Mouse (Mus musculus) splenic B cell, adult 2 months (primary cell): ENCODE results near the gene Lefty1.
"Not testable (repeated sequence)": the region's sequence is repeated elsewhere in the genome, so short reads cannot be mapped to it uniquely, and the experiment has no call there.

Experiments used
- DNase-seq: peaks from one replicate; pipeline ENCODE4 v3.0.0-alpha.2; 2011; ENCODE audit warnings: low read depth, low spot score
- H3K27me3 ChIP-seq: 2 replicates; pipeline ENCODE4 v1.6.1; 2012; ENCODE audit warnings: mild to moderate bottlenecking, low read length, moderate library complexity, mixed read lengths; ENCODE audit not compliant: control insufficient read depth, poor library complexity, insufficient read depth, severe bottlenecking
- H3K36me3 ChIP-seq: 2 replicates; pipeline ENCODE4 v1.6.1; 2012; ENCODE audit warnings: mild to moderate bottlenecking, low read length, moderate library complexity, mixed read lengths; ENCODE audit not compliant: control insufficient read depth, poor library complexity, insufficient read depth, severe bottlenecking

Lefty1 gene

DNA sequence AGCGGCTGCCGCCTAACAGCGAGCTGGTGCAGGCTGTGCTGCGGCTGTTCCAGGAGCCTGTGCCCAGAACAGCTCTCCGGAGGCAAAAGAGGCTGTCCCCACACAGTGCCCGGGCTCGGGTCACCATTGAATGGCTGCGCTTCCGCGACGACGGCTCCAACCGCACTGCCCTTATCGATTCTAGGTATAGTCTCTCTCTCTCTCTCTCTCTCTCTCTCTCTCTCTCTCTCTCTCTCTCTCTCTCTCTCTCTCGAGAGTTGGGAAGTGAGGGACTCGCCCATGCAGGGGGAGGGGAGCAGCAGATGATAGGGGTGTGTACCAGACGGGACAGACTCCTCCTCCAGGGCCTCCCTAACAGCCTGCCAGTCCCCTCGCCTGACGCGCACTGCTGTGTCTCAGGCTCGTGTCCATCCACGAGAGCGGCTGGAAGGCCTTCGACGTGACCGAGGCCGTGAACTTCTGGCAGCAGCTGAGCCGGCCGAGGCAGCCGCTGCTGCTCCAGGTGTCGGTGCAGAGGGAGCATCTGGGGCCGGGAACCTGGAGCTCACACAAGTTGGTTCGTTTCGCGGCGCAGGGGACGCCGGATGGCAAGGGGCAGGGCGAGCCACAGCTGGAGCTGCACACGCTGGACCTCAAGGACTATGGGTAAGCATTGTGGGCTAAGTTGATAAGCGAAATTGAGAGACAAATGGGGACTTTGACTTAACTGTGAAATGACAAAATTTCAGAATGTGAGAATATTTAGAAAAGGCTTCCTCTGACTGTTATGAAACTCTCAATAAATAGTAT lies 2.0 kb downstream of the Lefty1 start:
- peak; percentile 32 for DNase-seq
- H3K27me3 ChIP-seq, H3K36me3 ChIP-seq: not testable (repeated sequence)

DNA sequence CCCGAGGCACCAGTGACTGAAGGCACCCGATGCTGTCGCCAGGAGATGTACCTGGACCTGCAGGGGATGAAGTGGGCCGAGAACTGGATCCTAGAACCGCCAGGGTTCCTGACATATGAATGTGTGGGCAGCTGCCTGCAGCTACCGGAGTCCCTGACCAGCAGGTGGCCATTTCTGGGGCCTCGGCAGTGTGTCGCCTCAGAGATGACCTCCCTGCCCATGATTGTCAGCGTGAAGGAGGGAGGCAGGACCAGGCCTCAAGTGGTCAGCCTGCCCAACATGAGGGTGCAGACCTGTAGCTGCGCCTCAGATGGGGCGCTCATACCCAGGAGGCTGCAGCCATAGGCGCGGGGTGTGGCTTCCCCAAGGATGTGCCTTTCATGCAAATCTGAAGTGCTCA lies 2.8 kb downstream of the Lefty1 start:
- not testable (repeated sequence) for H3K36me3 ChIP-seq, H3K27me3 ChIP-seq, DNase-seq

DNA sequence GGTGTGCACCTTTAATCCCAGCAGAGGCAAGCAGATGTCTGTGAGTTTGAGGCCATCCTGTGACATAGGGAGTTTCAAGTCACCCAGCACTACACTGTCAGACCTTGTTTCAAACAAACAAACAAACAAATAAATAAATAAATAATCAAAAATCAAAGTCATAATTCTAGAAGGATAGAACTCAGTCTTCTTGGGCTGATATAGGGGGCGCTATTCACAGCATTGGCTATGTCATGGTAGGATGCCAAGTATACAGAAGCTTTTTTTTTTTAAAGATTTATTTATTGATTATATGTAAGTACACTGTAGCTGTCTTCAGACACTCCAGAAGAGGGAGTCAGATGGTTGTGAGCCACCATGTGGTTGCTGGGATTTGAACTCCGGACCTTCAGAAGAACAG lies 4.0 kb downstream of the Lefty1 start:
- H3K36me3 ChIP-seq, H3K27me3 ChIP-seq: not testable (repeated sequence)
- DNase-seq = peak; percentile 41

GRCm38 (mm10) chr1:180940776-180941460 lies 6.1 kb downstream of the Lefty1 start:
- Histone ChIP-seq H3K36me3 (no peaks in the 10 kb centered on the region), H3K27me3 (no peaks in the 10 kb centered on the region)
- no peak for DNase-seq

DNA sequence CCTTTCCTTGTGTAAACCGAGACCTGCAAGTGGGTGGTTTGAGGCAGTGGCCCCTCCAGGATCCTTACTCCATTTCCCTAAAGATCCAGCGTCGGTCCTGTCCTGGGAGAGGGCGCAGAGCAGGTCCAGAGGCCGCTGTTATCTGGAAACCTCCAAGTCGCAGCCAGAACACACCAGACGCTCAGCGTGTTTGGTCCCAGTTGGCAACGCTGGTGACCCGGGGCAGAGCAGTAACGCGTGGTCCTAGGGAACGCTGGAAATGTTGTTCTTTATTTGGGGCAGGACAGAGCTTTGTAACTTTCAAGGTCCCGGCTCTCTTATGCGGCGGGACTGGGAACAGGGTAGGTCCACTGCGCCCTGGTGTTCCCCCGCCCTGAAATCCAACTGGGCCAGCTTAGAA lies 6.9 kb downstream of the Lefty1 start:
- no peak for DNase-seq
- Histone ChIP-seq H3K27me3 (no peaks in the 10 kb centered on the region), H3K36me3 (no peaks in the 10 kb centered on the region)

DNA sequence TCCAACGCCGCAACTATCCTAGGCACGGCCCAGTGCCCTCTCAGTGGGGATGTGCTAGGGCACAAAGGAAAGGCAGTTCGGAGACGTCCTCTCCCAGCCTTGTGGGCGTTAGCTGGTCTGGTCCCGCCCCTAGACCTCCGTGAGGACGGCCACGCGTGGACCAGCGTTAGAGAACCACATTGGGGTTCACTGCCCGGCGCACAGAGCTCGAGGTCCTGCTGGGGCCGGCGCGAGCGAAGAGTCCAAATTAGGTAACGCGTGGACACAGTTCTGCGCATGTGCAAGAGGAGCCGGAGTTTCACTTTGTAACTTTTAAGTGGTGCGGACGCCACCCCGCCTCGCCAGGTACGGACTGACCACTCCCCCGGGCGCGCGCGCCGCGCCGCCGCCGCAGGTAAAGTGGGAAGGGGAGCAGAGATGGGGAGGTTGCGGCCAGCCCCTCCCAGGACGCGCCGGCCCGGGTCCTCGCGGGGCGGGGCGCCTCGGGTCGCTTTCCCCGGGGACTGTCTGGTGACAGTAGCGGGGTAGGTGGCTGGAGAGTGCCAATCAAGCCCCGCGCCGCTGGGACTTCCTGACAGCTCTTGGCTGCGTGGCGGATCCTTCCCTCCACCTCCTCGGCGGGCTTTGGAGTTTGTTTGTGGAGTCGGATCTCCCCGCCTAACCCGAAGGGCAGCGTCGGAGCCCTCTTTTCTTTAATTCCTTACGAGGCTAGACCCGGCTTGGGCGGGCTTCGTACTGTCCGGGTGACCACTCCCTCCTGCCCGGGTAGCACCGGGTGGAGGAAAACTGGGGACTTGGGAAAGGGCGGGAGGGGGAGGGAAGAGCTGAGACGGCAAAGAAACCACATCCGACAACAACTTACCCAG lies 7.6 kb downstream of the Lefty1 start, which contains the start of gene Tmem63a:
Gene Tmem63a, plus strand, starts transcription at position 179 of the 866 bp plus-strand sequence.
- DNase-seq = peak; percentile 83
- H3K36me3 ChIP-seq = peaks cover 3% of the 10 kb centered on the region; the same call in 1 of the 2 replicates
- H3K27me3 ChIP-seq = no peaks in the 10 kb centered on the region

DNA sequence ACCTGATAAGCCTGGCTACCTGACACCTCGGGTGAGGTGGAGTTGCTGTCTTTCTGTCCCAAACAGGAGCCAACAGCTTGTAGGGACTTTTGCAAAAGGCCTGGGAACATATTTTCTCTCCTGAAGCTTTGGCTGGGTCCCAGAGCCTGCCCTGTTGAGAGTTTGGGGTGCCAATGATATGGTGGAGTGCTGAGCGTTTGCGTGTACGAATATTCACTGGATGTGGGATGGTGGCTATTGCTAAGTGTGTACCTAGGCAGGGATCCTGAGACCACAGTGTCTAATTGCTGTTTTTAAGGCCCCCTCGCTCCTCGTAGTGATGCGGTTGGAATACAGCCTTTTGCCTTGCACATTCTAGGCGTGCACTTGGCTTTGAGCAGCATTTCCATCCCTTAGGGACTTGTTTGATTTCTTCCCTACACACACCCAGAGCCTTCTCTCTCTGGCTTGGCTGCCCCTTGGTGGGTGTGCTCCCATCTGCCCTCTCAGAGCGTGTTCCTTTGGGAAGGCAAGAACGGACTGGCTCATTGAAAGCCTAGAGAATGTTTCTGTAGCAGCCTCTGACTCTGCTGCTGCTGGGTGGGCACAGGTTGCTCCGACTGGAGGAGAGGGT lies 8.3 kb downstream of the Lefty1 start:
- DNase-seq = no peak
- H3K36me3 ChIP-seq = peaks cover 3% of the 10 kb centered on the region; the same call in 1 of the 2 replicates
- no peaks in the 10 kb centered on the region for H3K27me3 ChIP-seq

DNA sequence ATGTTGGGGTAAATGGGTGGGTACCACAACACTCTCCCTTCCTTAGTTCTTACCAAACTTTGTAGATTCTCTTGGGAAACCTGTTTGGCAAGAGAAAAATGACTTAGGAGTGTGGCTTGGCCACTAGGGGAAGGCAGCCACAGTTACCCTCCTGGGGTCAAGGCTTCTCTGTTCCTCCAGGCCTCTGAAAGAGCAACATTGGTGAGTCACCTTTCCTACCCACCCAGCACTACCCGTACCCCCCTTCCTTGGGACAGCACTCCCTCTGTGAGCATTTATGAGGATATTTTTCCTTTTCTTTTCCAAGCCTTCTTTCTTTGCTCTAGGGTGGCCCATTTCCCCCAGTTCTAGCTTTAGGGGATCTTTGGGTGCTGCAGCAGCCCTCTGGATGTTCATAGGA lies 9.1 kb downstream of the Lefty1 start:
- Histone ChIP-seq H3K36me3 (peaks cover 4% of the 10 kb centered on the region; the same call in 1 of the 2 replicates), H3K27me3 (no peaks in the 10 kb centered on the region)
- DNase-seq = no peak

GRCm38 (mm10) chr1:180944553-180944952 lies 9.7 kb downstream of the Lefty1 start:
- Histone ChIP-seq H3K27me3 (no peaks in the 10 kb centered on the region), H3K36me3 (peaks cover 4% of the 10 kb centered on the region; the same call in 1 of the 2 replicates)
- DNase-seq = no peak

GRCm38 (mm10) chr1:180945001-180945980 lies 10.5 kb downstream of the Lefty1 start:
- DNase-seq = no peak
- Histone ChIP-seq H3K27me3 (no peaks in the 10 kb centered on the region), H3K36me3 (peaks cover 4% of the 10 kb centered on the region; the same call in 1 of the 2 replicates)

- Histone ChIP-seq H3K36me3 (peaks cover 4% of the 10 kb centered on the region; the same call in 1 of the 2 replicates), H3K27me3 (no peaks in the 10 kb centered on the region)
- DNase-seq = no peak
Observed at GRCm38 (mm10) chr1:180946448-180946847, 11.6 kb downstream of the Lefty1 start.

DNA sequence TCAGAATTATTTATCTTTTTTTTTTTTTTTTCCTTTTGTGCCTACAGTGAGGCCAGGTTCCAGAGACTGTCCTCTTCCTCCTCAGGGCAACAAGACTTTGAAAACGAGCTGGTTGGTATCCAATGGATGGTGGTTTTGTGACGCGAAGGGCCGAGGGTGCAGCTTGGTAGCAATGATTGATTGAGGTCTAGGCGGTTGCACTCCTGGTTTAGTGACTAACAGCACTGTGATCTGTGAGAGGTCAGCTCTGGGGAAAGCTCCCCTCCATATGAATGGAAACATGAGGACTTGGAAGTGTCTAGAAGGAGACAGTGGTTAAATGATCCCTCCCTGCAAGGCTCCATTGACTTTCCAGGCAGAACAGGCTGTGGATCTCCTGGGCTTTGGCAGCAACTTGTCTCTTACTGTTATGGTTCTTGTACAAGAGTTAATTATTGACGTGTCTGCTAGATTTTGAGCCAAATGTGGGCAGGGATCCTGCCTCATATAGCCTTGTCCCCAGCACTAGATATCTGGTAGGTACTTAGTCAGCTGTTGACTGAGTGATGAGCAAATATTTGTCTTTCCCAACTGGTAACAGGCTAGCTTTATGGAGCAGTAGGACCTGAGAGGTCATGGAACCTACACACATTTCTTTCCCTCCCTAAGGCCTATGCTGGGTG lies 17.4 kb downstream of the Lefty1 start:
- Histone ChIP-seq H3K36me3 (peaks cover 6% of the 10 kb centered on the region; the same call in 1 of the 2 replicates), H3K27me3 (no peaks in the 10 kb centered on the region)
- no peak for DNase-seq

- Histone ChIP-seq H3K27me3 (no peaks in the 10 kb centered on the region), H3K36me3 (peaks cover 7% of the 10 kb centered on the region)
- DNase-seq = no peak
Observed at GRCm38 (mm10) chr1:180952808-180953207, 18.0 kb downstream of the Lefty1 start.
